Mouse (Mus musculus) yolk sac, embryonic 10.5 days (tissue): Measurements from ENCODE around the gene Hoxa7.

Experiments used
- DNase-seq: peaks from one replicate; pipeline ENCODE4 v3.0.0-alpha.2; 2017; ENCODE audit warnings: low spot score

Hoxa7 gene

GRCm38 (mm10) chr6:52226569-52227257, 5.1 kb upstream of the Hoxa7 start:
- no peak for DNase-seq

GRCm38 (mm10) chr6:52225612-52226568, 4.2 kb upstream of the Hoxa7 start:
- no peak for DNase-seq

- DNase-seq, result no peak
Measured at GRCm38 (mm10) chr6:52224895-52225611, 3.4 kb upstream of the Hoxa7 start.

- DNase-seq, result no peak
Measured at GRCm38 (mm10) chr6:52223939-52224760, 2.5 kb upstream of the Hoxa7 start.

- no peak for DNase-seq
Measured at GRCm38 (mm10) chr6:52222729-52223128, 1.1 kb upstream of the Hoxa7 start.

- no peak for DNase-seq
Measured at GRCm38 (mm10) chr6:52221993-52222685, 485 bp upstream of the Hoxa7 start.

- DNase-seq, result no peak
Measured at GRCm38 (mm10) chr6:52220865-52221310, 766 bp downstream of the Hoxa7 start.

- no peak for DNase-seq
Measured at GRCm38 (mm10) chr6:52220003-52220864, 1.4 kb downstream of the Hoxa7 start.

- no peak for DNase-seq
Measured at GRCm38 (mm10) chr6:52219234-52219942, 2.3 kb downstream of the Hoxa7 start.

GRCm38 (mm10) chr6:52218643-52219215, 2.9 kb downstream of the Hoxa7 start:
- no peak for DNase-seq

GRCm38 (mm10) chr6:52217895-52218642, 3.6 kb downstream of the Hoxa7 start:
- no peak for DNase-seq

GRCm38 (mm10) chr6:52217459-52217768, 4.2 kb downstream of the Hoxa7 start:
- peak; percentile 81 for DNase-seq

GRCm38 (mm10) chr6:52216691-52217458, 4.8 kb downstream of the Hoxa7 start:
- no peak for DNase-seq

- no peak for DNase-seq
Measured at GRCm38 (mm10) chr6:52215771-52216535, 5.7 kb downstream of the Hoxa7 start.

GRCm38 (mm10) chr6:52215070-52215469, 6.6 kb downstream of the Hoxa7 start:
- no peak for DNase-seq

- DNase-seq, result no peak
Measured at GRCm38 (mm10) chr6:52214271-52214670, 7.4 kb downstream of the Hoxa7 start.
